Comparison of ENCODE assay signal across 9 mouse cellular contexts in genomic region chr14:79425979-79426729, GRCm38 (mm10). TPM values are rescaled to one million over a fixed set of nuclear protein-coding genes. Genes with fewer than 3 reads are reported as not detected.
DNase-seq lines count a peak whose midpoint lies in the region; ATAC-seq and TF ChIP-seq lines count a peak whose summit lies in the region.
"Had no signal": no experiment of that assay in that cellular context is flagged by ENCODE, and none has a peak within 500 bp of the region (broad histone marks: within the 10 kb centered on the region; RNA-seq: fewer than 3 reads in every experiment).

TSS of gene Kbtbd7 (plus strand) at chr14:79426511.

- no peaks in the 10 kb centered on the region for H3K27me3 ChIP-seq in heart, embryonic 12.5 days (replicated peaks)
- H3K27me3 ChIP-seq in kidney, postnatal 0 days (ENCODE audit: insufficient read depth, low read length): no peaks in the 10 kb centered on the region
- no peaks in the 10 kb centered on the region for H3K27me3 ChIP-seq in liver, embryonic 11.5 days (replicated peaks; ENCODE audit: control insufficient read depth, insufficient read depth, low read length)
- H3K27me3 ChIP-seq in stomach, embryonic 15.5 days (replicated peaks): no peaks in the 10 kb centered on the region

- peak within 1 kb of the TSS; percentile 85 for H3K27ac ChIP-seq in heart, embryonic 12.5 days (ENCODE audit: poor library complexity, severe bottlenecking)
- H3K27ac ChIP-seq in kidney, postnatal 0 days: peak within 1 kb of the TSS; percentile 81
- peak within 1 kb of the TSS; percentile 79 for H3K27ac ChIP-seq in liver, embryonic 11.5 days (ENCODE audit: low read depth, low read length)
- H3K27ac ChIP-seq in stomach, embryonic 15.5 days: peak within 1 kb of the TSS; percentile 67
- H3K27ac ChIP-seq: macrophage had no signal

- peak; percentile 97 for ATAC-seq in erythroid progenitor cell, adult 5-6 weeks (replicated peaks; ENCODE audit: low FRiP score, poor library complexity, severe bottlenecking)
- peak; percentile 99 for ATAC-seq in heart, embryonic 12.5 days (ENCODE audit: insufficient number of reproducible peaks, low FRiP score)
- peak; percentile 99 for ATAC-seq in kidney, postnatal 0 days (replicated peaks; ENCODE audit: low FRiP score, low read depth)
- peak; percentile 100 for ATAC-seq in liver, embryonic 11.5 days (replicated peaks; ENCODE audit: low FRiP score)
- ATAC-seq in stomach, embryonic 15.5 days (ENCODE audit: insufficient read depth, low FRiP score, low read depth): peak; percentile 99

- H3K9me3 ChIP-seq in heart, embryonic 12.5 days (replicated peaks): peaks cover 9% of the 10 kb centered on the region
- no peaks in the 10 kb centered on the region; the same call in 1 of the 2 replicates for H3K9me3 ChIP-seq in kidney, postnatal 0 days (replicated peaks; ENCODE audit: low read length)
- no peaks in the 10 kb centered on the region for H3K9me3 ChIP-seq in liver, embryonic 11.5 days (ENCODE audit: control insufficient read depth, low read length)
- H3K9me3 ChIP-seq in stomach, embryonic 15.5 days: no peaks in the 10 kb centered on the region; the same call in 1 of the 2 replicates

- DNase-seq in CD4-positive helper T cell, adult 2 months (ENCODE audit: low read depth, low spot score): peak; percentile 98
- DNase-seq in brain, embryonic 18.5 days (ENCODE audit: low read depth, low spot score): peak; percentile 90
- DNase-seq in kidney, postnatal 0 days (ENCODE audit: low spot score): peak; percentile 99
- DNase-seq in liver, embryonic 11.5 days (ENCODE audit: low spot score): peak; percentile 91
- DNase-seq in natural killer cell, adult 2 months (ENCODE audit: low spot score in 2 of 2): peak; percentile 97 to 98

- TF ChIP-seq CTCF in kidney, postnatal 0 days (IDR thresholded peaks at IDR 0.05; ENCODE audit: low read depth): no peak

- WGBS in heart, embryonic 12.5 days: under 1% methylated on average over 43 of the region's 44 CpGs
- WGBS in kidney, postnatal 0 days: under 1% methylated on average over 41 of the region's 44 CpGs
- under 1% methylated on average over 43 of the region's 44 CpGs for WGBS in liver, embryonic 11.5 days
- WGBS in stomach, embryonic 15.5 days: under 1% methylated on average over 43 of the region's 44 CpGs

- peak within 1 kb of the TSS; percentile 57 for H3K4me2 ChIP-seq in heart, embryonic 12.5 days
- peak within 1 kb of the TSS; percentile 50 for H3K4me2 ChIP-seq in kidney, postnatal 0 days (ENCODE audit: low read length)
- peak within 1 kb of the TSS; percentile 59 for H3K4me2 ChIP-seq in liver, embryonic 11.5 days
- H3K4me2 ChIP-seq in stomach, embryonic 15.5 days: peak within 1 kb of the TSS; percentile 41

- peak within 1 kb of the TSS; percentile 60; the same call in 1 of the 2 replicates for H3K9ac ChIP-seq in heart, embryonic 12.5 days
- H3K9ac ChIP-seq in kidney, postnatal 0 days (ENCODE audit: low read depth, low read length): peak within 1 kb of the TSS; percentile 54
- peak within 1 kb of the TSS; percentile 57 for H3K9ac ChIP-seq in liver, embryonic 11.5 days (ENCODE audit: low read depth, low read length)
- H3K9ac ChIP-seq in stomach, embryonic 15.5 days: no peak within 1 kb of the TSS

- H3K36me3 ChIP-seq in heart, embryonic 12.5 days: peaks cover 21% of the 10 kb centered on the region
- H3K36me3 ChIP-seq in kidney, postnatal 0 days (ENCODE audit: insufficient read depth, low read length): no peaks in the 10 kb centered on the region
- H3K36me3 ChIP-seq in liver, embryonic 11.5 days (ENCODE audit: control insufficient read depth, insufficient read depth, low read length): peaks cover 4% of the 10 kb centered on the region; the same call in 1 of the 2 replicates
- peaks cover 9% of the 10 kb centered on the region; the same call in 1 of the 2 replicates for H3K36me3 ChIP-seq in stomach, embryonic 15.5 days

- no peaks in the 10 kb centered on the region for H3K4me1 ChIP-seq in heart, embryonic 12.5 days (replicated peaks)
- no peaks in the 10 kb centered on the region for H3K4me1 ChIP-seq in kidney, postnatal 0 days (replicated peaks; ENCODE audit: insufficient read depth, low read length)
- H3K4me1 ChIP-seq in liver, embryonic 11.5 days (replicated peaks; ENCODE audit: control insufficient read depth, insufficient read depth, low read length): no peaks in the 10 kb centered on the region
- no peaks in the 10 kb centered on the region for H3K4me1 ChIP-seq in stomach, embryonic 15.5 days

- H3K4me3 ChIP-seq in heart, embryonic 12.5 days: peak within 1 kb of the TSS; percentile 51
- peak within 1 kb of the TSS; percentile 36 for H3K4me3 ChIP-seq in kidney, postnatal 0 days (replicated peaks; ENCODE audit: low read depth, low read length)
- H3K4me3 ChIP-seq in liver, embryonic 11.5 days (ENCODE audit: low read depth, low read length): peak within 1 kb of the TSS; percentile 50
- H3K4me3 ChIP-seq in stomach, embryonic 15.5 days (replicated peaks): peak within 1 kb of the TSS; percentile 42

RNA-seq across cellular contexts. Expression of gene Kbtbd7, which starts in this region (rescaled TPM):
- total RNA-seq in erythroid progenitor cell, adult 5-6 weeks (2015; ENCODE audit: low replicate concordance): 16.6 and 21.0 TPM in 2 replicates
- 10.8 and 16.7 TPM in 2 replicates for total RNA-seq in erythroid progenitor cell, adult 5-6 weeks (2017; ENCODE audit: low replicate concordance)
- 9.7 and 11.9 TPM in 2 replicates for polyA plus RNA-seq in heart, embryonic 12.5 days (2016; fragmentation: Nextera tagmentation; extraction: Ambion mirVana)
- 9.7 and 10.1 TPM in 2 replicates for polyA plus RNA-seq in kidney, postnatal 0 days (2015; fragmentation: Nextera tagmentation; extraction: Ambion mirVana)
- polyA plus RNA-seq in liver, embryonic 11.5 days (2014; fragmentation: Nextera tagmentation; extraction: Ambion mirVana): 8.1 and 9.0 TPM in 2 replicates
- polyA plus RNA-seq in stomach, embryonic 15.5 days (2015; fragmentation: Nextera tagmentation; extraction: Ambion mirVana): 10.8 and 11.0 TPM in 2 replicates

Comparison
In these comparisons a context has a peak if more than half of its experiments do, and no peak if none do; other contexts are left out.
1. Peak in every context shown above with its lines: DNase-seq, ATAC-seq, H3K4me3 ChIP-seq and H3K27ac ChIP-seq.